Mouse (Mus musculus): ENCODE measurements at regions not wholly inside any gene's neighbourhood (a gene's known extent, or its start where the extent isn't known, plus 50 kb on each side); places are given as distances from the start of the nearest gene placed in this dataset.

DNA sequence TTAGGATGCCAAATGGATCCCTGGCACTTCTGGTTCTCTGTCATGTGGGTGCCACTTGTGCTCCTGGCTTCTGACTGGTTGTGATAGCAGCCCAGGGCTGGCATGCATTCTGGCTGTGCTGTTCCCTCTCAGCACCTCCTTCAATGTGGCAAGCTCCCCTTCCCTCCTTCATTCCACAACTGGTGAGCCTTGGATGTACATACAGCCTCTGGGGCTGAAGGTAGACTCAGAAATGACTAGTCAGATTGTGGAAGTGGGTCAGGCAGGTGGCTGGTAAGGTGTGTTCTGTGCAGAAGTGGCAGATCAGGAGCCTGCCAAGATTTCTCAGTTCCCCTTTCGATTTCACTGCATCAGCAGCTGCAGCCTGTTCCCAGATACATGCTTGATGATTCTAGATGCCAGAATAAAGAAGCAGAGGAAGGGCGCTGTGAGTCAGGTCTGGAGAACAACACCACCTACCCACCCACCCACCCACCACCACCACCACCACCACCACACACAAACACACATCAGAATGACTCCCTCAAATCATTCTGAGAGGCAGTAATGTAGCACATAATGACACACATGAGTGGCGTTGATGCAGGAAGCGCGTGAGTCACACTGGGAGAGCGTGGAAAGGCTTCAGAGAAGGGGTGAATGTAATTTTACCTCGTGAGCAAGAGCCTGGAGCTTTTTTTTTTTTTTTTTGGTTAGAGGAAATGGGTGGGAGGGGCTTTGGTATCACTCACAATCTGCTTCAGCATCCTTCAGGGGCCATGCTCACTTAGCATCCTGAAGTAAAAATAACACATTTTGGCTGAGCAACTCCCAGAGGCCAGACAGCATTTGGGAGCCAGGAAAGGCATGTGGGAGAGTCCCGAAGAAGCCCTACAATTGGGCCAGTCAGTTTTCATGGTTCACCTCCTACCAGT lies 104.6 kb upstream of the Eci2 start:
- Histone ChIP-seq H3K36me3 (replicated peaks; ENCODE audit: insufficient read depth, low read length) (no peaks in the 10 kb centered on the region), H3K9ac (replicated peaks) (no peak overlapping the region), H3K4me1 (ENCODE audit: insufficient read depth) (no peaks in the 10 kb centered on the region), H3K9me3 (ENCODE audit: low read length) (no peaks in the 10 kb centered on the region), H3K4me3 (ENCODE audit: low read depth, low read length) (no peak overlapping the region), H3K27ac (ENCODE audit: low read depth) (no peak overlapping the region), H3K4me2 (ENCODE audit: low read depth, low read length) (no peak overlapping the region), H3K27me3 (ENCODE audit: insufficient read depth, low read length) (no peaks in the 10 kb centered on the region)
- no peak for TF ChIP-seq CTCF (IDR thresholded peaks at IDR 0.05; ENCODE audit: low read depth)
- TF ChIP-seq EP300 (IDR thresholded peaks at IDR 0.05; ENCODE audit: low read depth): no peak
- no peak for DNase-seq
- WGBS (ENCODE audit: insufficient replicate concordance): 56% methylated on average over 8 of the region's 8 CpGs
- no peak for ATAC-seq

DNA sequence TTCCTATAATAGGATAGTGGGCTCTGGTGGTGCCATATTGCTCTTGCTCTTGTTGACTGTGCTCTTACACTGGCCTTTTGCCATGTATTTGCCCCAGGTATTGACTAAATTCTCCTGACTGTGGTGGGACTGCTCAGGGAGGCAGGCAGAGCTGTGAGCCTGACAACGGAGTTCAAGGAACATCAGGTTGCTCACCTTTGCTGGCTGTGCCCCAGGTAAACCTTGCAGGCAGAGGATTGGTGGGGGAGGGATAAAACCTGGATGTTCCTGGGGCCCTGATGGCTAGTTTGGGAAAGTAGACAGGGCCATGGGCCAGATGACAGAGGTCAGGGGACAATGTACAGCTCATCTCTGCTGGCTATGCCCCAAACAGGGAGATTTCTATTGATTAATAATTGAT lies 124.7 kb upstream of the Eci2 start:
- no peak overlapping the region for H3K9ac ChIP-seq (replicated peaks)
- no peak overlapping the region for H3K4me3 ChIP-seq (ENCODE audit: low read depth, low read length)
- H3K9me3 ChIP-seq (ENCODE audit: low read length): no peaks in the 10 kb centered on the region
- H3K27ac ChIP-seq (ENCODE audit: low read depth): 0 out of 2 replicates have a peak overlapping the region, but pooled peaks have one; percentile 16
- WGBS (ENCODE audit: insufficient replicate concordance): 69% methylated on average over 1 of the region's 1 CpGs
- no peaks in the 10 kb centered on the region for H3K27me3 ChIP-seq (ENCODE audit: insufficient read depth, low read length)
- no peak for TF ChIP-seq CTCF (IDR thresholded peaks at IDR 0.05; ENCODE audit: low read depth)
- TF ChIP-seq EP300 (IDR thresholded peaks at IDR 0.05; ENCODE audit: low read depth): peak; percentile 58
- ATAC-seq (peak; percentile 100), DNase-seq (peak; percentile 76)
- no peaks in the 10 kb centered on the region for H3K4me1 ChIP-seq (ENCODE audit: insufficient read depth)
- H3K4me2 ChIP-seq (ENCODE audit: low read depth, low read length): no peak overlapping the region
- H3K36me3 ChIP-seq (replicated peaks; ENCODE audit: insufficient read depth, low read length): no peaks in the 10 kb centered on the region

DNA sequence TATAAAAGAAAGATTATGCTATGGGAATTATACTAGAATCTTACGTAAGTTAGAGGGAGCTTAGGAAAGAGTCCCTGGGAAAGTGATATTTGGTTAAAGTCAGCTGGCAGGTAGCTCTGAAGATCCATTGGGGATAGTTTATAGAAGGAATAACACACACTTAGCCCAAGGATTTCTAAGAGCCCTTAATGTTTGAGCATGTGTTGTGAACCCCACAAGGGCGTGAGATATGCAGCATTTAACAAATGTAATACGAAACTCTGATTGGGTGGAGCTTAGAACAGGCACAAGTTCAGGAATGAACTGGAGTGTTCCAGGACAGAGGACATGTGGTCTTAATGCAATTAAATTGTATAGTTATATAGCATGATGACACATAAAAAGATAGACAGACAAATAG lies 132.6 kb upstream of the Eci2 start:
- Histone ChIP-seq H3K27ac (ENCODE audit: low read depth) (no peak overlapping the region), H3K4me2 (ENCODE audit: low read depth, low read length) (no peak overlapping the region), H3K9ac (replicated peaks) (no peak overlapping the region), H3K36me3 (replicated peaks; ENCODE audit: insufficient read depth, low read length) (no peaks in the 10 kb centered on the region), H3K4me1 (ENCODE audit: insufficient read depth) (no peaks in the 10 kb centered on the region), H3K9me3 (ENCODE audit: low read length) (no peaks in the 10 kb centered on the region), H3K27me3 (ENCODE audit: insufficient read depth, low read length) (no peaks in the 10 kb centered on the region), H3K4me3 (ENCODE audit: low read depth, low read length) (no peak overlapping the region)
- TF ChIP-seq CTCF (IDR thresholded peaks at IDR 0.05; ENCODE audit: low read depth) (no peak), EP300 (IDR thresholded peaks at IDR 0.05; ENCODE audit: low read depth) (no peak)
- WGBS (ENCODE audit: insufficient replicate concordance): 69% methylated on average over 3 of the region's 3 CpGs
- DNase-seq (no peak), ATAC-seq (no peak)

DNA sequence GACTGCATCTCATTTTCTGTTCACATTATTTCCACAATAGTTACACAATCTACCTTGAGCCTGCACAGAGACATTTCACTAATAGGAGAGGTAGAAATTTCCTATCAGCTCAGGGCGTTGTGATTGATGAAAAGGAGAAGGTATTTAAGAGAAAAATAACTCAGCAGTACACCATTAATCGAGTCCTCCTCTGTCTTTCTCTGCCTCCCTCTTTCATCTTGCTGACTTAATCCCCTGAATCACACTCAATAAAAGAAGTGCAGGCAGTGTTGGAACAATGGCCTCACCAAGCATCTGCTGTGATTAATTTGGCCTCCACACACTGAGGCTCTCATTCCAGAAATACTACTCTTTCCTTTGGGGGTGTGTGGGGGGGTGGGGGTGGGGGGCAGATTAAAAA lies 133.9 kb upstream of the Eci2 start:
- H3K4me2 ChIP-seq (ENCODE audit: low read depth, low read length): no peak overlapping the region
- H3K4me1 ChIP-seq (ENCODE audit: insufficient read depth): no peaks in the 10 kb centered on the region
- 54% methylated on average over 2 of the region's 2 CpGs for WGBS (ENCODE audit: insufficient replicate concordance)
- TF ChIP-seq CTCF (IDR thresholded peaks at IDR 0.05; ENCODE audit: low read depth) (no peak), EP300 (IDR thresholded peaks at IDR 0.05; ENCODE audit: low read depth) (no peak)
- no peaks in the 10 kb centered on the region for H3K36me3 ChIP-seq (replicated peaks; ENCODE audit: insufficient read depth, low read length)
- no peak for DNase-seq
- no peak overlapping the region for H3K4me3 ChIP-seq (ENCODE audit: low read depth, low read length)
- no peak overlapping the region for H3K27ac ChIP-seq (ENCODE audit: low read depth)
- no peaks in the 10 kb centered on the region for H3K9me3 ChIP-seq (ENCODE audit: low read length)
- ATAC-seq: no peak
- H3K27me3 ChIP-seq (ENCODE audit: insufficient read depth, low read length): no peaks in the 10 kb centered on the region
- H3K9ac ChIP-seq (replicated peaks): no peak overlapping the region

DNA sequence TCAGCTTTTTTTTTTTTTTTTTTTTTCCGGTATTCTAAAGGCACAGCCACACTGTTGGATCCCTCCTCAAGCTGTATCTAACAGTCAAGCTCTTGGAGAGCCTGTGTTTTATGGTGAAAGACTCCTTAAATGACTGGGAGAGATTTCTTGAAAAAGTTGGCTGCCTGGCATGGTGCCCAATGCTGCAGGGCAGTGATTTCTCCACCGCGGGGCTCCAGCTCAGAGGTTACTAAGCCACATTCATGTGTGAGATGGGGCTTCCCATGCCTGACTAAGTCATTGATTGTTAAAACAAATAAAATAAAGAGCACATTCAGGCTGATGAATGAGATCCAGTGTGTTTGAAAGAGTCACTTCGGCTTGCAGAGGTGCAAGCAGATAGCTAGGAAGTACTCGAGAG lies 139.2 kb upstream of the Eci2 start:
- ATAC-seq (peak; percentile 45; the same call in 1 of the 2 replicates), DNase-seq (peak; percentile 57)
- no peaks in the 10 kb centered on the region for H3K36me3 ChIP-seq (replicated peaks; ENCODE audit: insufficient read depth, low read length)
- 66% methylated on average over 5 of the region's 5 CpGs for WGBS (ENCODE audit: insufficient replicate concordance)
- no peaks in the 10 kb centered on the region for H3K9me3 ChIP-seq (ENCODE audit: low read length)
- no peak for TF ChIP-seq EP300 (IDR thresholded peaks at IDR 0.05; ENCODE audit: low read depth)
- TF ChIP-seq CTCF (IDR thresholded peaks at IDR 0.05; ENCODE audit: low read depth): peak; percentile 6; the same call in 1 of the 2 replicates
- no peak overlapping the region for H3K9ac ChIP-seq (replicated peaks)
- H3K4me1 ChIP-seq (ENCODE audit: insufficient read depth): no peaks in the 10 kb centered on the region; the same call in 1 of the 2 replicates
- H3K27me3 ChIP-seq (ENCODE audit: insufficient read depth, low read length): no peaks in the 10 kb centered on the region
- H3K27ac ChIP-seq (ENCODE audit: low read depth): no peak overlapping the region
- H3K4me3 ChIP-seq (ENCODE audit: low read depth, low read length): no peak overlapping the region
- H3K4me2 ChIP-seq (ENCODE audit: low read depth, low read length): no peak overlapping the region

DNA sequence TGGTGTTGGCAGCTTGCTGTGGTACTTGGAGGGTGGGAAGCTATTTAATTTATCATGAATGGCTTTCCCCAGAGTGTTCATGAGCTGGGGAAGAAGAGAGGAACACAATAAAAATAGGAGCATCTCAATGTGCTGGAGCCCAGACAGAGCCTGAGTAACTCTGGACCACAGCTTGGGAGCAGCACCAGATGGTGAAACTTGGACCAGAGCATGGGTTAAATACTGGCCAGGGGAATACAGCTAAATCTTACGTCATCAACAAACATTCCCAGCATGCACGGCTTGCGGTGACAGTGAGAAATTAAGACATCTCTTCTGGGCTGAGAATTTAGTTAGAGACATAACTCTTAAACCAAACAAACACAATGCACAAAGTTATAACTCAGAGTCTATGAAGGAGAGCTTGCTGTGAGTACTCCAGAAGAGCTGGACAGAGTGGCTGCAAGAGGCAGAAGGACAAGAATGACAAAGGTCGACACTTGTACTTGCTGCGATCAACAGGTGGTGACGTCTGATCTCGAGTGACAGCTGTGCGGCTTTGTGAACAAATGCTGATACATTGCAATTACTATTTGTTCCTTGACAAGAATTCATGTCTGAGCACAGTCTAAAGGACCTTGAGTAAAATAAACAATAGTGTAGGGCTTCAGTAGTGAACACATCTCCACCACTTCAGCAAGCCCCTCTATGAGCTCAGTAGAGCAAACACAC lies 140.1 kb upstream of the Eci2 start:
- 64% methylated on average over 8 of the region's 8 CpGs for WGBS (ENCODE audit: insufficient replicate concordance)
- Histone ChIP-seq H3K4me1 (ENCODE audit: insufficient read depth) (no peaks in the 10 kb centered on the region; the same call in 1 of the 2 replicates), H3K9me3 (ENCODE audit: low read length) (no peaks in the 10 kb centered on the region), H3K27me3 (ENCODE audit: insufficient read depth, low read length) (no peaks in the 10 kb centered on the region), H3K9ac (replicated peaks) (no peak overlapping the region), H3K36me3 (replicated peaks; ENCODE audit: insufficient read depth, low read length) (no peaks in the 10 kb centered on the region), H3K27ac (ENCODE audit: low read depth) (no peak overlapping the region), H3K4me2 (ENCODE audit: low read depth, low read length) (no peak overlapping the region), H3K4me3 (ENCODE audit: low read depth, low read length) (no peak overlapping the region)
- DNase-seq: no peak
- TF ChIP-seq CTCF (IDR thresholded peaks at IDR 0.05; ENCODE audit: low read depth) (no peak), EP300 (IDR thresholded peaks at IDR 0.05; ENCODE audit: low read depth) (no peak)
- peak; percentile 89 for ATAC-seq
